Comparison of ENCODE assay signal across 11 mouse cellular contexts in genomic region chr13:51805634-51806033, GRCm38 (mm10). TPM values are rescaled to one million over a fixed set of nuclear protein-coding genes. Genes with fewer than 3 reads are reported as not detected.
DNase-seq lines count a peak whose midpoint lies in the region; ATAC-seq and TF ChIP-seq lines count a peak whose summit lies in the region.
"Had no signal": no experiment of that assay in that cellular context is flagged by ENCODE, and none has a peak within 500 bp of the region (broad histone marks: within the 10 kb centered on the region; RNA-seq: fewer than 3 reads in every experiment).

No protein-coding gene starts in this region.

- peak; percentile 60 for DNase-seq in left cerebral cortex, postnatal 4 days
- no peak for DNase-seq in left cerebral cortex, adult 11 months (ENCODE audit: low spot score)
- DNase-seq in cerebellum, adult 2 months, result peak; percentile 82 to 93
- peak; percentile 82 for DNase-seq in midbrain, postnatal 0 days (ENCODE audit: low spot score)
- DNase-seq in thymus, postnatal 36 days, result no peak
- no peak for DNase-seq in heart, adult 2 months
- DNase-seq: kidney, adult 8-10 months; liver, postnatal 0 days; spleen, adult 18-20 months had no signal

- intact Hi-C loops in left cerebral cortex, postnatal 4 days (cut with DNase I), result no loop called here
- intact Hi-C loops in heart, adult 2 months (cut with DNase I), result no loop called here

- H3K79me2 ChIP-seq in heart, adult 2 months (replicated peaks; ENCODE audit: control insufficient read depth, insufficient read depth, low read length), result no peaks in the 10 kb centered on the region

- TF ChIP-seq EP300 in heart, adult 2 months (IDR thresholded peaks at IDR 0.05; ENCODE audit: insufficient read depth, low read depth, low read length), result no peak

- no peak overlapping the region for H3K4me2 ChIP-seq in hindbrain, embryonic 16.5 days (ENCODE audit: low read length)
- no peak overlapping the region for H3K4me2 ChIP-seq in midbrain, postnatal 0 days (ENCODE audit: low read depth, low read length, poor library complexity, severe bottlenecking)

- peak; percentile 45; the same call in 1 of the 2 replicates for TF ChIP-seq POLR2A in cerebellum, adult 2 months (IDR thresholded peaks at IDR 0.05; ENCODE audit: borderline replicate concordance, insufficient read depth, low read length)
- TF ChIP-seq POLR2A in heart, adult 2 months (IDR thresholded peaks at IDR 0.05; ENCODE audit: insufficient read depth, low read depth, low read length), result no peak

- no peaks in the 10 kb centered on the region for H3K9me3 ChIP-seq in hindbrain, embryonic 16.5 days (ENCODE audit: control insufficient read depth, low read length)
- no peaks in the 10 kb centered on the region for H3K9me3 ChIP-seq in midbrain, postnatal 0 days (ENCODE audit: low read length)

- H3K36me3 ChIP-seq in hindbrain, embryonic 16.5 days (ENCODE audit: control insufficient read depth, insufficient read depth, low read length), result no peaks in the 10 kb centered on the region
- H3K36me3 ChIP-seq in midbrain, postnatal 0 days (ENCODE audit: insufficient read depth, low read length), result no peaks in the 10 kb centered on the region
- no peaks in the 10 kb centered on the region for H3K36me3 ChIP-seq in heart, adult 2 months (ENCODE audit: control insufficient read depth, insufficient read depth, low read length)

- TF ChIP-seq CTCF in cerebellum, adult 2 months (IDR thresholded peaks at IDR 0.05; ENCODE audit: borderline replicate concordance, insufficient read depth, low read depth, low read length), result no peak
- no peak for TF ChIP-seq CTCF in midbrain, postnatal 0 days (IDR thresholded peaks at IDR 0.05)
- TF ChIP-seq CTCF in heart, adult 2 months (IDR thresholded peaks at IDR 0.05), result no peak

- peak overlapping the region; percentile 24 for H3K4me3 ChIP-seq in cerebellum, adult 2 months (replicated peaks; ENCODE audit: insufficient read depth, low read depth, low read length)
- H3K4me3 ChIP-seq in hindbrain, embryonic 16.5 days (ENCODE audit: low read length), result no peak overlapping the region
- no peak overlapping the region for H3K4me3 ChIP-seq in midbrain, postnatal 0 days (ENCODE audit: low read depth, low read length)
- H3K4me3 ChIP-seq in heart, adult 2 months, result no peak overlapping the region

- ATAC-seq in hindbrain, embryonic 16.5 days, result peak; percentile 60
- ATAC-seq in midbrain, postnatal 0 days (ENCODE audit: low FRiP score), result no peak
- ATAC-seq in megakaryocyte progenitor cell, adult 5-6 weeks (replicated peaks; ENCODE audit: poor library complexity), result no peak
- ATAC-seq: liver, postnatal 0 days had no signal

- H3K9ac ChIP-seq in hindbrain, embryonic 16.5 days (ENCODE audit: low read depth, low read length), result no peak overlapping the region
- no peak overlapping the region for H3K9ac ChIP-seq in midbrain, postnatal 0 days (replicated peaks; ENCODE audit: low read length, poor library complexity, severe bottlenecking)
- no peak overlapping the region for H3K9ac ChIP-seq in heart, adult 2 months (ENCODE audit: low read depth, low read length)
- H3K9ac ChIP-seq: liver, postnatal 0 days had no signal

- H3K27ac ChIP-seq in cerebellum, adult 2 months (ENCODE audit: insufficient read depth, low read length), result peak overlapping the region; percentile 99
- H3K27ac ChIP-seq in hindbrain, embryonic 16.5 days (ENCODE audit: low read depth, low read length), result peak overlapping the region; percentile 63
- 0 out of 2 replicates have a peak overlapping the region, but pooled peaks have one; percentile 49 for H3K27ac ChIP-seq in midbrain, postnatal 0 days (ENCODE audit: low read depth, low read length)
- no peak overlapping the region for H3K27ac ChIP-seq in heart, adult 2 months

- WGBS in cerebellum, adult 2 months, result 6% methylated on average over 4 of the region's 4 CpGs
- WGBS in hindbrain, embryonic 16.5 days, result 49% methylated on average over 4 of the region's 4 CpGs
- WGBS in midbrain, postnatal 0 days, result 62% methylated on average over 4 of the region's 4 CpGs
- WGBS in heart, adult 2 months, result 75% methylated on average over 4 of the region's 4 CpGs

- H3K4me1 ChIP-seq in cerebellum, adult 2 months (ENCODE audit: control insufficient read depth, insufficient read depth, low read length), result peaks cover 34% of the 10 kb centered on the region
- no peaks in the 10 kb centered on the region; the same call in none of the 2 replicates for H3K4me1 ChIP-seq in hindbrain, embryonic 16.5 days (ENCODE audit: control insufficient read depth, insufficient read depth, low read depth, low read length)
- 0 out of 2 replicates have a peak, but pooled peaks cover 3% of the 10 kb centered on the region for H3K4me1 ChIP-seq in midbrain, postnatal 0 days (ENCODE audit: insufficient read depth, low read length)
- H3K4me1 ChIP-seq in heart, adult 2 months (ENCODE audit: control insufficient read depth, insufficient read depth, low read length), result no peaks in the 10 kb centered on the region

- no peaks in the 10 kb centered on the region for H3K27me3 ChIP-seq in cerebellum, adult 2 months (ENCODE audit: control insufficient read depth, insufficient read depth, low read length)
- no peaks in the 10 kb centered on the region for H3K27me3 ChIP-seq in hindbrain, embryonic 16.5 days (replicated peaks; ENCODE audit: control insufficient read depth, insufficient read depth, low read length)
- H3K27me3 ChIP-seq in midbrain, postnatal 0 days (ENCODE audit: insufficient read depth, low read length), result no peaks in the 10 kb centered on the region
- no peaks in the 10 kb centered on the region for H3K27me3 ChIP-seq in heart, adult 2 months (ENCODE audit: control insufficient read depth, insufficient read depth, low read length)

RNA-seq across cellular contexts. Expression of gene Sema4d, which starts 12.1 kb away (rescaled TPM):
- total RNA-seq in left cerebral cortex, postnatal 4 days (2021), result 10 to 100 TPM; 53.9 to 62.5 TPM
- 111 and 116 TPM in 2 replicates for polyA plus RNA-seq in cerebellum, adult 2 months (2012; rRNA removed)
- polyA plus RNA-seq in hindbrain, embryonic 16.5 days (2015; fragmentation: Nextera tagmentation; extraction: Ambion mirVana), result 14.3 and 17.9 TPM in 2 replicates
- total RNA-seq in midbrain, postnatal 0 days (2014; rRNA removed), result 19.3 and 19.8 TPM in 2 replicates
- polyA plus RNA-seq in midbrain, postnatal 0 days (2015; fragmentation: Nextera tagmentation; extraction: Ambion mirVana), result 13.6 and 13.7 TPM in 2 replicates
- 25.4 and 27.1 TPM in 2 replicates for total RNA-seq in megakaryocyte progenitor cell, adult 5-6 weeks (2015)
- total RNA-seq in megakaryocyte progenitor cell, adult 5-6 weeks (2017), result 8.6 and 10.7 TPM in 2 replicates
- total RNA-seq in heart, adult 2 months (2021), result 10 to 100 TPM; 52.2 to 67.6 TPM
- polyA plus RNA-seq in heart, adult 2 months (2012; rRNA removed), result 51.7 and 52.2 TPM in 2 replicates

RNA-seq across cellular contexts. Expression of gene Gadd45g, which starts 40.8 kb away (rescaled TPM):
- total RNA-seq in left cerebral cortex, postnatal 4 days (2021), result 10 to 100 TPM in 1 of 2 experiments, 1 to 10 TPM in 1; 8.6 to 11.0 TPM
- 50.3 and 57.4 TPM in 2 replicates for polyA plus RNA-seq in cerebellum, adult 2 months (2012; rRNA removed)
- 46.4 and 52.2 TPM in 2 replicates for polyA plus RNA-seq in hindbrain, embryonic 16.5 days (2015; fragmentation: Nextera tagmentation; extraction: Ambion mirVana)
- total RNA-seq in midbrain, postnatal 0 days (2014; rRNA removed), result 7.3 and 10.3 TPM in 2 replicates
- 20.4 and 23.3 TPM in 2 replicates for polyA plus RNA-seq in midbrain, postnatal 0 days (2015; fragmentation: Nextera tagmentation; extraction: Ambion mirVana)
- total RNA-seq in megakaryocyte progenitor cell, adult 5-6 weeks (2015), result 1.8 and 2.6 TPM in 2 replicates
- 2.5 and 2.6 TPM in 2 replicates for total RNA-seq in megakaryocyte progenitor cell, adult 5-6 weeks (2017)
- total RNA-seq in heart, adult 2 months (2021), result 10 to 100 TPM in 1 of 2 experiments, 1 to 10 TPM in 1; 8.2 to 19.0 TPM
- 19.7 and 24.3 TPM in 2 replicates for polyA plus RNA-seq in heart, adult 2 months (2012; rRNA removed)

Comparison
In these comparisons a context has a peak if more than half of its experiments do, and no peak if none do; other contexts are left out.
1. DNase-seq: peak in left cerebral cortex, postnatal 4 days (single experiment), cerebellum, adult 2 months (2 of 2) and midbrain, postnatal 0 days (single experiment); none in left cerebral cortex, adult 11 months (single experiment), thymus, postnatal 36 days (0 of 2) and heart, adult 2 months (0 of 2).